Mouse (Mus musculus) stomach, postnatal 0 days (tissue): Measurements from ENCODE around the gene Il27. TPM values are rescaled to one million over a fixed set of nuclear protein-coding genes. Genes with fewer than 3 reads are reported as not detected.

Source experiments
- ATAC-seq: fragments of 200-750 bp; cut with Nextera tagmentation; 2 replicates; pipeline ENCODE4 v1.8.0; 2017; ENCODE audit not compliant: low FRiP score, low TSS enrichment
- DNase-seq: peaks from one replicate; pipeline ENCODE4 v3.0.0-alpha.2; 2016; ENCODE audit warnings: low spot score
- H3K27ac ChIP-seq: fragments of 300-500 bp; sonication (generic); replicated peaks from 2 replicates; pipeline ENCODE4 v1.5.1; 2014; ENCODE audit warnings: mild to moderate bottlenecking, control low read depth
- H3K27me3 ChIP-seq: fragments of 300-500 bp; sonication (generic); 2 replicates; pipeline ENCODE4 v1.6.1; 2014; ENCODE audit warnings: low read length; ENCODE audit not compliant: control insufficient read depth, insufficient read depth
- H3K36me3 ChIP-seq: fragments of 300-500 bp; sonication (generic); 2 replicates; pipeline ENCODE4 v1.6.1; 2014; ENCODE audit warnings: low read length, mixed read lengths; ENCODE audit not compliant: control insufficient read depth, insufficient read depth
- H3K4me1 ChIP-seq: fragments of 300-500 bp; sonication (generic); replicated peaks from 2 replicates; pipeline ENCODE4 v1.6.1; 2014; ENCODE audit warnings: antibody characterized with exemption; ENCODE audit not compliant: control insufficient read depth, insufficient read depth
- H3K4me2 ChIP-seq: fragments of 300-500 bp; sonication (generic); replicated peaks from 2 replicates; pipeline ENCODE4 v1.6.1; 2014; ENCODE audit warnings: low read depth, mild to moderate bottlenecking, control low read depth, moderate library complexity
- H3K4me3 ChIP-seq: fragments of 300-500 bp; sonication (generic); 2 replicates; pipeline ENCODE4 v1.5.1; 2014; ENCODE audit warnings: low read depth, low read length, control low read depth
- H3K9ac ChIP-seq: fragments of 300-500 bp; sonication (generic); 2 replicates; pipeline ENCODE4 v1.6.1; 2014; ENCODE audit warnings: mild to moderate bottlenecking, low read length, control low read depth, mixed read lengths
- H3K9me3 ChIP-seq: fragments of 300-500 bp; sonication (generic); 2 replicates; pipeline ENCODE4 v1.6.1; 2016; ENCODE audit warnings: low read length; ENCODE audit not compliant: control insufficient read depth
- CTCF ChIP-seq: IDR thresholded peaks from 2 replicates; pipeline ENCODE4 v1.5.1; 2016; ENCODE audit warnings: antibody characterized with exemption, low read depth, mild to moderate bottlenecking, moderate library complexity
- EP300 ChIP-seq: optimal IDR thresholded peaks from 2 replicates; pipeline ENCODE3; 2016; ENCODE audit warnings: antibody characterized with exemption
- WGBS: fragments of 180-500 bp; shearing (Covaris S2); extraction: QIAGEN DNeasy Blood & Tissue Kit; methylation state at CpG from one replicate; pipeline ENCODE4 v1.1.7; 2014; 5-methylcytosine and 5-hydroxymethylcytosine counted together
- polyA plus RNA-seq: library from polyadenylated mRNA; unstranded; fragments of >200 nt; fragmentation: Nextera tagmentation; extraction: Ambion mirVana; gene quantifications from 2 replicates; pipeline ENCODE4 v1.2.1, GENCODE M21; 2015

The Il27 gene
- polyA plus RNA-seq, 1 experiment from 2014 or later = 0.10 TPM

- Histone ChIP-seq H3K27ac (no peak overlapping the region), H3K4me3 (no peak overlapping the region), H3K4me1 (no peaks in the 10 kb centered on the region), H3K9ac (no peak overlapping the region), H3K4me2 (no peak overlapping the region), H3K36me3 (no peaks in the 10 kb centered on the region), H3K27me3 (no peaks in the 10 kb centered on the region), H3K9me3 (no peaks in the 10 kb centered on the region)
- ATAC-seq = no peak
- 82% methylated on average over 3 of the region's 3 CpGs for WGBS
- DNase-seq = no peak
- no peak for TF ChIP-seq EP300
- no peak for TF ChIP-seq CTCF
Observed at GRCm38 (mm10) chr7:126602650-126603049, 7.9 kb upstream of the Il27 start.

GRCm38 (mm10) chr7:126601896-126602295 lies 7.2 kb upstream of the Il27 start:
- Histone ChIP-seq H3K4me3 (no peak overlapping the region), H3K27ac (no peak overlapping the region), H3K9ac (no peak overlapping the region), H3K4me2 (no peak overlapping the region), H3K9me3 (no peaks in the 10 kb centered on the region), H3K27me3 (no peaks in the 10 kb centered on the region), H3K36me3 (no peaks in the 10 kb centered on the region), H3K4me1 (no peaks in the 10 kb centered on the region)
- no peak for TF ChIP-seq EP300
- TF ChIP-seq CTCF = no peak
- DNase-seq = no peak
- WGBS = 33% methylated on average over 3 of the region's 5 CpGs
- ATAC-seq = no peak

- Histone ChIP-seq H3K4me2 (no peak overlapping the region), H3K27me3 (no peaks in the 10 kb centered on the region), H3K36me3 (no peaks in the 10 kb centered on the region), H3K9ac (no peak overlapping the region), H3K4me3 (no peak overlapping the region), H3K4me1 (no peaks in the 10 kb centered on the region), H3K9me3 (no peaks in the 10 kb centered on the region), H3K27ac (peak overlapping the region; percentile 53; the same call in 1 of the 2 replicates)
- ATAC-seq (no peak), DNase-seq (no peak)
- TF ChIP-seq EP300 (no peak), CTCF (no peak)
- WGBS = 71% methylated on average over 6 of the region's 6 CpGs
Observed at GRCm38 (mm10) chr7:126598919-126599318, 4.2 kb upstream of the Il27 start.

GRCm38 (mm10) chr7:126596414-126596813 lies 1.7 kb upstream of the Il27 start:
- H3K27ac ChIP-seq = no peak overlapping the region
- H3K4me1 ChIP-seq = no peaks in the 10 kb centered on the region
- no peaks in the 10 kb centered on the region for H3K36me3 ChIP-seq
- DNase-seq = no peak
- WGBS = 48% methylated on average over 6 of the region's 6 CpGs
- no peak overlapping the region for H3K4me3 ChIP-seq
- no peaks in the 10 kb centered on the region for H3K9me3 ChIP-seq
- H3K9ac ChIP-seq = no peak overlapping the region
- TF ChIP-seq EP300 (no peak), CTCF (no peak)
- no peaks in the 10 kb centered on the region for H3K27me3 ChIP-seq
- no peak overlapping the region for H3K4me2 ChIP-seq
- ATAC-seq = no peak

GRCm38 (mm10) chr7:126595890-126596289 lies 1.1 kb upstream of the Il27 start:
- Histone ChIP-seq H3K4me1 (no peaks in the 10 kb centered on the region), H3K27me3 (no peaks in the 10 kb centered on the region), H3K9ac (no peak overlapping the region), H3K4me3 (no peak overlapping the region), H3K4me2 (no peak overlapping the region), H3K9me3 (no peaks in the 10 kb centered on the region), H3K27ac (no peak overlapping the region), H3K36me3 (no peaks in the 10 kb centered on the region)
- WGBS = 74% methylated on average over 5 of the region's 5 CpGs
- TF ChIP-seq EP300 (no peak), CTCF (no peak)
- ATAC-seq (no peak), DNase-seq (no peak)

- ATAC-seq = peak; percentile 36; the same call in 1 of the 2 replicates
- Histone ChIP-seq H3K9ac (peak overlapping the region; percentile 18; the same call in 1 of the 2 replicates), H3K27ac (no peak overlapping the region), H3K4me3 (no peak overlapping the region), H3K36me3 (no peaks in the 10 kb centered on the region), H3K9me3 (no peaks in the 10 kb centered on the region), H3K4me2 (peak overlapping the region; percentile 23; the same call in 1 of the 2 replicates), H3K4me1 (no peaks in the 10 kb centered on the region), H3K27me3 (no peaks in the 10 kb centered on the region)
- WGBS = 6% methylated on average over 16 of the region's 16 CpGs
- TF ChIP-seq CTCF (peak; percentile 82), EP300 (no peak)
- peak; percentile 70 for DNase-seq
Observed at GRCm38 (mm10) chr7:126587779-126588178, 7.0 kb downstream of the Il27 start.
